Mouse (Mus musculus): ENCODE data around the gene Tpt1.
"Not testable (repeated sequence)": the region's sequence is repeated elsewhere in the genome, so short reads cannot be mapped to it uniquely, and the experiment has no call there.

The Tpt1 gene

DNA sequence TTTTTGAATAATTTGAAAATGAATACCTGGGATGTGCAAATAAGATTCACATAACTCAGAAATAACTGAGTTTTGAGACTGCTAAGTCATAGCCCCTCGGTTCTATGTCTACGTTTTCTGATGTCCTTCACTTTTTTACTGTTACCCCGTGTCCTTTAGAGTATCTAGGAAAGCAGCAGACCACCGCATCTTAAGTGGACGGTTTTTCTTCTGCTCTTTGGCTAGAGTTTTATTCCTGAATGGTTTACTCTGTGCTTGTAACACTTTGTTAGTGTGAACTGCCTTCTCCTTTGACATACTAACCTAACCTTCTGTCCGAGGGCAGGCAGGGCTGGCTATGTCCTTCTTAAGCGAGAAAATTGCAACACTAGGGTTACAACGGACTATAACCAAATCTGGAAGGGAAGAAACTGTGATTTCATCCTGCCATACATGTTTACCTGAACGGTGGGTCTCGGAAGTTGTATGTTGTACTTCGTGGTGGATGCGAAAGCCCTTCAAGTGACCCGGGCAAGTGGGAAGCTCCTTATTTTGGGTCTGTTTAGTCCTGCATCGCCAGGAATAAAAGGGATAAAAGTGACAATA, 690 bp upstream of the Tpt1 start:
- DNase-seq: no peak

DNA sequence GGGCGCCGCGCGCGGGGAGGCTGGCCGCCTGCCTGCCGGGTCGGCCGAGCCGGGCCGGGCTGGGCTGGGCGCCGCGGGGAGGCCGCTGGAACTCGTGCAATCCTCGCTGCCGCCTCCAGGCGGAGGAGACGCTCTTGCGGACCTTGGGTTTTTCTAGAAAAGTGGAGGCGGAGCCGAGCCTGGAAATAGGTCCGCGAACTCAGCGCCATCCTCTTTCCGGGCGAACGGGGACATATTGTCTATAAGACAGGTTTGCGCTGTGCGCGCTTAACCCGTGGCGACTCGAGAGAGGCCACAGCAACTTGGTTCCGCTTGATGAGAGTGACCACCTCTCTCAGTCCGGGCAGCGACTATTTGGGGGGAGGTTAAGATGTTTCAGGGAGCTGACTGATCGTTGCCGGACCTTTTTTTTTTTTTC, 814 bp downstream of the Tpt1 start:
- peak; percentile 88 for DNase-seq

DNA sequence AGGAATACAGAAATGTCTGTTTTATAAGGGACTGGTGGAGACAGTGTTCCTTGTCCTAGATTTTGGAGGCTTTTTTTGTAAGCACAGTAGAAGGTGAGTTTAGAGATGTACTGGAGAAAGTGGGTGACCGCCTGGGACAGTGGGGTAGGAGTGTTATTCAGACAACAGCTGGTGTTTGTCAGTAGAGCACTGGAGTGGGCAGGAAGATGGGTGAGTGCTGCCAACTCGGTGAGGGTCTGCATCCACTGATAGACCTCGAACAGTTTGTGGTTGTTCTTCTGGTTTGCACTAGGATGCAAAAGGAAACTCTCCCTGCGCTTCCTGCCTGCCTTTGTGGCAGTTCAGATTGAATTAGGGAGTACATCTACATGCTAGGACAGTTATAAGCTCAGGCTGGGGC, 2.8 kb downstream of the Tpt1 start:
- DNase-seq: no peak

DNA sequence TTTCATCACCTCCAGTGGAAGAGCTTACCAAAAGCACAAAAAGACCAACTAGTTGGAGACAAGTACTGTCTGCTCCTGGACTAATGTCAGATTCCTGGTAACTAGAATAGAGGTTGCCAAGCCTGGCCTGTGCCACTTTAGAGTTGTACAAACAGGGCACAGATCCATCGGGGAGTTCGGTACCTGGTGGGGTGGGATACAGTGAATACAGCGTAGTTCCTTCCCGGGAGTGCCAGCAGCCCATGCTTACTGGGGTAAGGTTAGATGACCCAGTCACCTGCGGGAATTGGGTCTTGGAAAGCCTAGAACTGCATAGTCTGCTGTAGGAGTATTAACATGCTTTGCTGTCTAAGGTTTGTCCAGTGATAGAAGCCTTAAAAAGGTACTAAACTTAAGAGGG, 3.6 kb downstream of the Tpt1 start:
- no peak for DNase-seq

DNA sequence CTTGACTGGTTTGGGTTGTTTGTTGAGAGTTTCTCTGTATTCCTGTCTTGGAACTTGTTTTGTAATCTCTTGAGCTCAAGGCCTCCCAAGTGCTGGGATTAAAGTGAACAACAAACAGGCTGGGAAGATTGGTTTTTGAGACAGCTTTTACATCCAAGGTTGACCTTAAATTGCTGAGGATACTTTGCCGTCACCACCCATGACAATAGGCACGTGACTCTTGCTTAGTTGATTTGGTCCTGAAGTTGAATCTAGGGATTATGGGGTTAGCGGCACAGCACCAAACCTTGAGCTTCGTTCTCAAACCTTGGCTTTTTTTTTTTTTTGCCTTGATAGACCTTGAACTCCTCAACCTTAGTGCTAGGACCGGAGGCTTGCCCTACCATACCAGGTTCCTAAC, 4.3 kb downstream of the Tpt1 start:
- no peak for DNase-seq

DNA sequence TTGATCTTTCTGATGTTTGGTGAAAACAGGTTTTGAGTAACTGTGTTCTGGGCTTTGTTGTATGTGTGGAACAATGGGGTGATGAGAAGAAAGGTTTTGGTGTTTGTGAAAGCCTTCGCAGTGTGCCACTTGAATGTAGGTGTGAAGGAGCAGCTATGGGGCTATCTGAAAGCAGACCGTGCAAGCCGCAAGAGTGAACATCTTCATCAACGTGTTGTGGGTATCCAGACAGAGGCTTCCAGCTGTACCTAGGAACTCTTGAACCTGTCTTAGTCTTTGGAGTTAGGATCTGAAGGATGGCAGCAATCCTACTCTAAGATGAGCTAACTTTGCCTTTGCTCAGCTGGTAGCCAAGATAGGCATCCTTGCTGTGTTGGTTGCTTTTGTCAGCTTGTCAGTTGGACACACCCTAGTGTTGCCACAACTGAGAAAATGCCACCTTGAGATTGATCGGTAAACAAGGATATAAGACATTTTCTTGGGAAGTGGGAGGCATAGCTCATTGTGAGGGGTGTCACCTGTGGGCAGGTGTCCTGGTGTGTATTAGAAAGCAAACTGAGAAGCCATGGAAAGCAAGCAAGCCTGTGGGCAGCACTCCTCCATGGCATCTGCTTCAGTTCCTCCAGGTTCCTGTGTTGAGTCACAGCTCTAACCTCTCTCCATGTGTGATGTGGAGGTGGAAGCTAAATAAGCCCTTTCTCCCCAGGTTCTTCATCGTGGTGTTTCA, 5.1 kb downstream of the Tpt1 start:
- no peak for DNase-seq

DNA sequence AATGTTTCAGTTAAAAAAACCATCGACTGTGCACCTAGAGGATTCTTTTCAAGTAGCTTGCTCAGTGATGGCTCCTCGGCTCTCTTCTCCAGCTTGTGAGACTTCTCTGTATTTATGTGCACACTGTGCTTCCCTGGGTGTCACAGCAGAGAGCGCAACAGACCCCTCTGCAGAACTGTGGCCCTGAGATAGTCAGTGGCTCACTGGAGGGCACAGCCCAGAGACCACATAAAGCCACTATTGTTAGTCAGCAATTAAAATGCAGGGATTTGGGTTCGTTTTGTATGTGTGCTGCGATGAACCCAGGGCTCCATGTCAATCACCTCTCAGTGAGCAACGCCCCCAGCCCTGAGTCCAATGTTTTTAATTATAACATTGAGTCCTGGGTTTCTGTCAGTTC, 5.9 kb downstream of the Tpt1 start:
- DNase-seq: no peak

DNA sequence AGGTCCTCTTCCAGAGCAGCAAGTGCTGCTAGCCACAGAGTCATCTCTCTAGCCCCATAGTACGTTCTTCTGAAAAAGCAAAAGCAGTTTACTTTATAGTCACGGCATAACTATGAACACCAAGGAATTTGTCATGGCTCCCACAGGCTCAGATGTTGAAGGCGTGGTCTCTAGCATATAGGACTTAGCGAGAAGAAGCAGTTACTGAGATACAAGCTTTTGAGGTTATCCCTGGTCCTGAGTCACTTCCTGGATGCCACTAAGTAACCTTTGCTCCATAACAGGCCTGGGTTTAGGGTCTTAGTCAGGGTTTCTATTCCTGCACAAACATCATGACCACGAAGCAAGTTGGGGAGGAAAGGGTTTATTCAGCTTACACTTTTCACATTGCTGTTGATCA, 7.1 kb downstream of the Tpt1 start:
- DNase-seq: no peak

DNA sequence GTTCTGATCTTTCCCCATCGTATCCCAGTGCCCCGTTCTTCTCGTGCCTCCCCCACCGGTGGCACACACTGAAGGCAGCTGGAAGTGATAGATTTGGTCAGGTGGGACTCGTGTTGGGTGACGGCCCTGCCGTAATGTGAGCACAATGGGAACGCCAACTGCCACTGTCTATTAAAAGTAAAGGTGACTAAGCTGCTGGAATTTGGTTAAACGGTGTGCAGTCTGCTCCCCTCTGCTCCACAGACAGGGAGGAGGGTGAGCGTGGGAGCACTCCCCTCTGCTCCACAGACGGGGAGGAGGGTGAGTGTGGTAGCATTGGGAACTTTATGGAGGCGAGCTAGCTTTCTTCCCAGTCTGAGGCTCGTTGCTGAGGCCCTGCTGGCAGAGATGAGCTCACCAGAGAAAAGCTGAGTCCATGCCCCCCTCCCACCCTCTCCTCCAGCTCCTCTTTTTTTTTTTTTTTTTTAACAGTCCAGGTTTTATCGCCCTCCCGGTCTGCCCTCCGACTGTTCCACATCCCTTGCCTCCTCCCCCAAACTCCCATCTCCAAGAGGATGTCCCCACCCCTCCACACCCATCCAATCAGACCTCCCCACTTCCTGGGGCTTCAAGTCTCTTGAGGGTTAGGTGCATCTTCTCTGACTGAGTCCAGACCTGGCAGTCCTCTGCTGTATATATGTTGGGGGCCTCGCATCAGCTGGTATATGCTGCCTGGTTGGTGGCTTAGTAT, 10.5 kb downstream of the Tpt1 start:
- DNase-seq: no peak

DNA sequence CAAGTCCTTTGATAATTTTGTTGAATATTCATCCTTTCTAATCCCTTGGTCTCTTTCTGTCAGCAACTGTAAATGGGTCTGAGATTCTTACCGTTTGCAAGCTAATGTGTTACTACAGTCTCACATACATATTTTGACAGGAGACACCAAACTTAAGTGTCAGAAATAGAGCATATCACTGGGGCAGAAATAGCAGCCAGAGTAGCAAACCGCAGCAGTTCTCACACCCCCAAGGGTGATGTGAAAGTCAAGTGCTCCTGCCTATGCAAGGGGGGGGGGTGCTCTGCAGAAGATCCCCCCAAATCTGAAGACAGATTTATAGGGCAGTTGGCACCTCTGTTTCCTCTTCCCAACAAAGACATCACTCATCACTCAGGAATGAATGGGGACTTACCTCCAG, 13.3 kb downstream of the Tpt1 start:
- DNase-seq: no peak

DNA sequence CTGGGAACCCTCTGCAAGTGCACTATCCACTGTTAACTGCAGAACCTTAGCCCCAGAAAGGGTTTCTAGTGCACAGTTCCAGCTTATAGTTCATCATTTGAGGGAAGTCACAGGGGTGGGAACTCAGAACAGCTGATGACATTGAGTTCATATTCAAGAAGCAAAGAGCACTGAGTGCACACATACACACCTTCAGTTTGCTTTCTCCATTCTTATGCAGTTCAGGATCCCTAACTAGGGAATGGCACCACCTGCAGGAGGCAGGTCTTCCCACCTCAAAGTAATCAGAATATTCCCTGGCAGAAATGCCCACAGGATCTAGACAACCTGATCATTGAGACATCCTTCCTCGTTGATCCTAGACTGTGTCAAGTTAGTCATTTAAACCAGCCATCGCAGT, 14.7 kb downstream of the Tpt1 start:
- no peak for DNase-seq

DNA sequence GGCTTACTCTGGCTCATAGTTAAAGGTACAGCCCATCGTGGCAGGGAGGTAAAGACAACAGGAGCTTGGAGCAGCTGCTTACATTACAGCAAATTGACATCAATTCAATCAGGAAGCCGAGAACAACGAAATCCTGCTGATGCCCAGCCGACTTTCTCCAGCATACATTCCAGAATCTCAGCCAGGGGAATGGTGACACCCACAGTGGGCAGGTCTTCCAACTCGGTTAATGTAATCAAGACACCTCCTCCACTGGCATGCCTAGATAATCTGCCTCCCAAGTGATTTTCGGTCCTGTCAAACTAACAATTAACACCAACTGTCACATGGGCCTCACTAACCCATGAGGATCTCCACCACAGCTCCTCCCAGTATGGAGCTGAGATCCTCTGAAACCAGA, 17.8 kb downstream of the Tpt1 start:
- DNase-seq: no peak

DNA sequence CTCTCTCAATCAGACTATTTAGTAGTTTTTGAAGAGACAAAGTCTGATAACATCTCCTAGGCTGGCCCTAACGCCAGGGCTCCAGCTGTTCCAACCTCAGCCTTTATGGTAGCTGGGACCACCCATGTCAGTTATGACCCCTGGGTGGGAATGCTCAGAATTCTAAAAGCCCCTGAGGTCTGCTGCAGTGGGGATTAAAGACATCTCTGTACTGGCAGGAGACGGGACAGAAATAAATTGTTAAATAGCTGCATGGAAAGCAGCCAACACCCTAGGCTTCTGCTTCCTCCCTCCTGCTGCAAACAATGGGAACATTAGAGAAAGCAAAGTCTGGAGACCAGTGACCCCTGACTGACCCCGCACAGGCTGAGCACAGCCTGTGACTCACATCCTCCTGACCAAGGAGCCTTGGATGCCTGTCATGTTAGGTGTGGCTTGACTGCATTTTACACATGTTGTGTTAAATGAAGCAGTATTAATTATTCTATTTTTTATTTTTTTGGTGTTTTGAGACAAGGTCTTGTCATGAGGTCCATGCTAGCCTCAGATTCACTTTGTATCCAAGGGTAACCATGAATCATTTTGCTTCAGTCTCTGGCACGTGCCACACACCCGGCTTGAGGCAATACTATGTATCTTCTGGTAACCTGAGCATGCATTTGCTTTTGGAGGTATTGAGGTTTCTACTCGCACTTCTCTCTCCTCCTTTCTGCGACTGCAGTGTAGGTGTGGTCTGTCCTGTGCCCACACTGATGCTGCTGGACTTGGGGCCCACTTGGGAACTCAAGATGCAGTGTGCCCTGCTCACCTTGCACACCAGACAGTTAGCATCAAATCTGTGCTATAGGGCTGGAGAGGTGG, 18.9 kb downstream of the Tpt1 start:
- no peak for DNase-seq

DNA sequence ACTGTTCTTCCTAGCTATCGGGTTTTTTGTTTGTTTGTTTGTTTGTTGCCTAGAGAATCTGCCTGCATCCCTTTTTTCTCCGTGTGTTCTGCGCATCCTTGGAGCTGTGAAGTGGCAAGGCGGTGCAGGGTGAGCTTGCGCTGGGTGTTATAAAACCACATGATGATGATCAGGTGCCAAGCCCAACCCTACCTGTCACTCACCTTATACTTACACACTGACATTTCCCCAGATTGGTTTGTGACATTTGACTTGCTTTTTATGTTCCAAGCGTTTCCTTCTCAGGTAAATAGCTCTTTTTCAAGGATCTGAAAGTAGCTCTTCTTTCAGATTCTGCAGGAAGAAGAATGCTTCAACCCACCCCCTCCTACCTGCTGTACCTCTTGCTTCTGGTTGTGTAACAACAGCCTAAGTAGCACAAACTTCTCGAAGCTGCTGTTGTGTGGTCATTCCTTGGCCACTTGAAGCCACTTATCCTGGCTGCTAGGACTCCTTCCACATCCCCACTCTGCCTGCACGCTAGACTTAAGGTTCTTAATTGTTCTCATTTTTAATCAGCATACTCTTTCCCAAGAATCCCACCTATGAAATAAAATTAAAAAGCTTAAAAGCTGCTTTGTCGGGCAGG, 21.9 kb downstream of the Tpt1 start:
- no peak for DNase-seq

DNA sequence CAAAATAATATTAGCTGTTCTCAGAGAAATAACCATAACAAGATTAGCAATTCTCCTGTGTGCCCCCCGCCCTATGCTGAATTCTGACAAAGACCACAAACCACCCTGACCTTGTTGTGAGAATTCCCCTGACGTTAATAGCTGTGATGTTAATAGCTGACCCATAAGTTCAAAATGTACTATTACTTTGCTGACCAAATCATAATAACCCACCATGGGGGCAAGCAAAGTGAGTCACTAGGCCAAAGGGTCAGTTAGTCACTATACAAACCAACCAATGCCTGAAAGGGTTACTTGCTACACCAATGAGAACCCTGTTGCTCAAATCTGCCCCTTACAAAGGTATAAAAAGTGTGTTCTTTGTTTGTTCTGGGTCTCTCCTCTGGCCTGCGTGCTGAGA, 23.1 kb downstream of the Tpt1 start:
- DNase-seq: not testable (repeated sequence)

DNA sequence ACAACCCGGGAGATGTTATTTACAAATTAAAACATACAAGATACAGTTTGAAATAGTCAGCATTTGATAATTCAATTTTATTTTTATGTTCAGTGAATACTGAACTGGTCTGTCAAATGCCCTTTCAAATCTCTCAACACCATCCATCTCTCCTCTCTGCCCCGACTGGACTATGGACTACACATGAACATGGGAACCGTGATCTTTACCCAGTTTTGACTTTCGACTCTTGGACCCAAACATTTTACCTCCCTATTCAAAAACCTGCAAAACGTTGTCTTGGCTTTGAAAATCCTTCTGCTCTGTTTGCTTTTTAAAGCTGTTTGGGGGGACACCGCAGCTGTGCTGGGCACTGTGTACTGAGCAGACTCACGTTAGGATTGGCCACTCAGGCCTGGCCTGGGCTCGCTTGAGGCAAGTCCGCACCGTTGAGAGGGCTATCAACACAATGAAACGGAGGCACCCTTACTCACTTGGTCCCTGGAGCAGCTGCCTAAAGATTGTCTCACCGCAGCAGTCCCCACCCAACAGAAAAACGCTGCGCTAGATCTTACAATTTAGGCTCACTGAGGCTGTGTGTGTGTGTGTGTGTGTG, 25.0 kb downstream of the Tpt1 start:
- DNase-seq: no peak

DNA sequence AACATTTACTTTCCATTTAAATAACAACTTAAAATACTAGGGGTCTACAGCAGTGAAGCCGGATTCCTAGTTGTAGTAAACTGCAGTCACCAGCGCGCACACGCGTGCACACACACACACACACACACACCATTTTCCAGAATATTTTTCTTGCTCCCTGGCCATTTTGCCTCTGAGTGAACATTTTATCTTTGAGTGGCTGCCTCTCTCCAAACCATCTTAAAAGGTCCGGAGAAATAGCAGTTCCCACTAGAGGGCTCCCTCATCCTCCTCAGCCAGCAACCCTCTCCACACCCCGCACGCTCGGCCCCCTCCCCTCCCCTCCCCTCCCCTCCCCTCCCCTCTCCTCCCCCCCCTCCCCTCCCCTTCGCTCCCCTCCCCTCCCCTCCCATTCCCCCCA, 25.7 kb downstream of the Tpt1 start:
- no peak for DNase-seq

DNA sequence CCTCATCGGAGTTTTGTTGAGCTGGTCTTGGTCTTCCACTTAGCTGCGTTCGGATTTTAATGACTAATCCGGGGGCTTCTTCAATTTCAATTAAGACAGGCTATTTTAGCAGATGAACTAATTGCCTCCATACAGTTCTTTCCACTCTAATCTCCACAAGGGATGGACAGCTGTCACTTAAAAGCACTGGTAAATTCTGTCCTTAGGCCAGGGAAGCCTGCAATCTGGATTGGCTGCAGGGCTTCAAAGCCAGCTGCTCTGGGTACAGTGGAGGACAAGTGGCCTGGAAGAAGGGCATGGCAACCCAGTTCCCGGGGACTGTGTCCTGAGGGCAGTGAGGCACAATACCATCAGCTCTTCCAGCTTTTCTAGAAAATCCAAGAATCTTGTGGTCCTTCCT, 26.2 kb downstream of the Tpt1 start:
- no peak for DNase-seq

DNA sequence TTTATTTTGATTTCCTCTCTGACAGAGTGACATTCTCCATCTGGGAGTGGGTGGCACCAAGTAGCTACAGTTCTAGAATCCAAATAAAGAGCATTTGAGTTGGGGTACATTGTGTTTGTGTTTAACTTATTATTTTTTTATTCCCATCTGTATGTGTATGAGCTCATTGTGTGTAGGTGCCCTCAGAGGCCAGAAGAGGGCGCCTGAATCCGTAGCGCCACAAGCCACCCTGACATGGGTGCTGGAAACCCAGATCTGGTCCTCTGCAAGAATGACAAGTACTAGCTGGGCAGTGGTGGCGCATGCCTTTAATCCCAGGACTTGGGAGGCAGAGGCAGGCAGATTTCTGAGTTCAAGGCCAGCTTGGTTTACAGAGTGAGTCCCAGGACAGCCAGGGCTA, 26.9 kb downstream of the Tpt1 start:
- no peak for DNase-seq

DNA sequence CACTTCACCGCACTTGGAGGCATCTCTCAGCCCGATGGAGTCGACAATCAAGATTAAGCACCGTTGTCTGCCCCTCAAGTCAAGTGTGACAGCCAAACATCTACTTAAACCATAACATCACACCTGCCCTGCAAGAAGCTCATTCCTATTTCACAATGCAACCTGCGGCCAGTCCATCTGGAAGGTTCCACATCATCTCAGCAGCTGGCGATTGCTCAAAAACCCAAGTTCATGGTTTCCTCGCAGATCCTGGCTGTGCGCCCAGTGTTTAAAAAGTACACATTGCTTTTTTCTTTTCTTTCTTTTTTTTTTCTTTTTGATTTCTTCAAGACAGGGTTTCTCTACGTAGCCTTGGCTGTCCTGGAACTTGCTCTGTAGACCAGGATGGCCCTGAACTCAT, 28.7 kb downstream of the Tpt1 start:
- DNase-seq: no peak

DNA sequence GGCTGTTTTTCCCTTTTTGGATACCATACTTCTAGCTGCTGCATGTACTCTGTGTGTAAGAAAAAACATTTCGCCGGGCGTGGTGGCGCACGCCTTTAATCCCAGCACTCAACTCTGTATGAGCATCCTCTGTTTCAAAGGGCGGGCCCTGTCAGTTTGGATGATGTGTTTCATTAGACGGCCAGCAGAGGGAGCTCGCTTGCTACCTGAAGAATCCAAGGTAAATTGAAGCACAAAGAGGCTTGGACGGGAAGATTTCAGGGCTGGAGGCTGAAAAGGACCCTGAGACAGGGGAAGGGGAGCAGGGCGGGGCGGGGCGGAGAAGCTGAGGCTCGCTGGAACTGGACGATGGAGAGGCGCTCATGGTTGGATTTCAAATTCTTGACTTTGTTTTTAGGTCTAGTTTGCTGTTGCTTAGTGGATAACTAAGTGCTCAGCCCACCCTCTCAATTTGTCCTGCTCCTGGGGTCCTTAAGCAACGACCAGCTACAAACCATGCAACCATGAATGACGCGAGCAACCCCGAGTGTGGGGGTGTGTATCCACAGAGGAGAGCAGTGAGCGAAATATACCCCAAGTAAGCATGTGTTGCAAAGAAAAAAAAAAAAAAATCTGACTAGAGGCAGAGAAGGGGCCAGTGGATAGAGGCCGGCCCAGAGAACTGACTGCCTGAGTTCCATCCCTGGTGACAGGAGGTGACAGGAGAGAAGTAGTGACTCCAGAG, 31.6 kb downstream of the Tpt1 start:
- DNase-seq: peak; percentile 74

DNA sequence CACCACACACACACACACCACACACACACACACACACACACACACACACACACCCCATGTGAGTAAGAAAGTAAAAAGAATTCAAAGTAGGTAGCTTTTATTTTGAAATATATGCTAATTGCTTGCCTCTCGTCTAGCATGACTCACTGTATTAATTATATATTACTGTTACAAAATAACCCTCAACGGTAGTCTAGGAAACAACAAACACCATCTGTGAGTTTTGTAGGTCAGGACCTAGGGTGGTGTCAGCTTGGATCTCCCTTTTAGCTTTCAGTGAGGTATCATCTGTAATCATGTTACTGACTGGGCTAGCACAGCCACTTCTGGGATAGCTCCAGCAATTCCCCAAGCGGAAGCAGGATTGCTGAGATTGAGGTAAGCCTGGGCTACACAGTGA, 32.4 kb downstream of the Tpt1 start:
- no peak for DNase-seq
